Mouse (Mus musculus) lung, adult 2 months (tissue): ENCODE results near the gene Trp53rkb. TPM values are rescaled to one million over a fixed set of nuclear protein-coding genes. Genes with fewer than 3 reads are reported as not detected.

Source experiments
- DNase-seq: peaks from one replicate; pipeline ENCODE4 v3.0.0; 2022
- H3K4me1 ChIP-seq: fragments of 200-500 bp; 2 replicates; pipeline ENCODE4 v1.6.1; 2011; ENCODE audit warnings: low read length; ENCODE audit not compliant: control insufficient read depth, insufficient read depth
- H3K4me3 ChIP-seq: fragments of 200-500 bp; replicated peaks from 2 replicates; pipeline ENCODE3; 2011; ENCODE audit warnings: low read depth, mild to moderate bottlenecking, control low read depth, low read length; ENCODE audit errors: extremely low read depth
- CTCF ChIP-seq: fragments of 200-500 bp; IDR thresholded peaks from 2 replicates; pipeline ENCODE4 v1.5.1; 2011; ENCODE audit warnings: mild to moderate bottlenecking, low read length, control low read depth; ENCODE audit not compliant: insufficient read depth
- POLR2A ChIP-seq: fragments of 200-500 bp; IDR thresholded peaks from 2 replicates; pipeline ENCODE4 v1.6.1; 2011; ENCODE audit warnings: low read depth, mild to moderate bottlenecking, control low read depth, low read length, borderline replicate concordance; ENCODE audit errors: extremely low read depth
- WGBS: fragments of 180-500 bp; shearing (Covaris S2); methylation state at CpG from one replicate; pipeline ENCODE4 v1.1.7; 2018; 5-methylcytosine and 5-hydroxymethylcytosine counted together
- polyA plus RNA-seq: library from polyadenylated mRNA; depleted of rRNA; stranded (reverse); fragments of >200 nt; gene quantifications from 2 replicates; pipeline ENCODE4 v1.2.3, GENCODE M21; 2012; rRNA removed

The Trp53rkb gene
- polyA plus RNA-seq, 1 experiment = 3.5 TPM

GRCm38 (mm10) chr2:166826491-166827224 is 34.3 kb downstream of the Trp53rkb start:
- Histone ChIP-seq H3K4me3 (no peak overlapping the region), H3K4me1 (peaks cover 5% of the 10 kb centered on the region; the same call in 1 of the 2 replicates)
- WGBS = 75% methylated on average over 8 of the region's 8 CpGs
- no peak for DNase-seq
- TF ChIP-seq CTCF (no peak), POLR2A (no peak)

- no peak overlapping the region for H3K4me3 ChIP-seq
- DNase-seq = no peak
- TF ChIP-seq POLR2A = no peak
- no peak for TF ChIP-seq CTCF
- WGBS = 82% methylated on average over 12 of the region's 12 CpGs
- no peaks in the 10 kb centered on the region for H3K4me1 ChIP-seq
Measured at GRCm38 (mm10) chr2:166828306-166828705, 36.0 kb downstream of the Trp53rkb start.

DNA sequence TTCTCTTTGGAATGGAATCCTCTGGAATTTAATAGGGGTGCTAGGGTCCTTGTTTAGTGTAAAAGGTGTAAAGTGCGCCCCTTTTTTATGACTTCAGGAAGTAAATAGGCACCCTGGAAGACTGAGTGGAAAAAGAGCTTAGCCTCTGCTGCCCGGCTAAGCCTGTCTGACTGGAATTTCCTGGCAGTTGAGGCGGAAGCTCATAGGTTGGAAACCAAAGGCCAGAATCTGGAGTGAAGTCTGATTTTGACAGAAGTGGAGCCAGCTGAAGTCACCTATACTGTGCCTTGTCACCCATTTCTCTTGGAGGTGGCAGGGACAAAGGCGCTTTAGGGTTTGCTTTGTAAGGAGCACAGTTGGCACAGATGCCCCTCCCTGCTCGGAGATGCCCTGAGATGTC is 38.0 kb downstream of the Trp53rkb start:
- H3K4me1 ChIP-seq = no peaks in the 10 kb centered on the region
- DNase-seq = no peak
- H3K4me3 ChIP-seq = no peak overlapping the region
- WGBS = 70% methylated on average over 5 of the region's 5 CpGs
- TF ChIP-seq CTCF = no peak
- no peak for TF ChIP-seq POLR2A

GRCm38 (mm10) chr2:166834091-166834490 is 41.8 kb downstream of the Trp53rkb start:
- no peaks in the 10 kb centered on the region for H3K4me1 ChIP-seq
- TF ChIP-seq CTCF (no peak), POLR2A (no peak)
- 91% methylated on average over 2 of the region's 2 CpGs for WGBS
- no peak overlapping the region for H3K4me3 ChIP-seq
- no peak for DNase-seq

- 95% methylated on average over 4 of the region's 4 CpGs for WGBS
- TF ChIP-seq POLR2A (no peak), CTCF (no peak)
- Histone ChIP-seq H3K4me3 (no peak overlapping the region), H3K4me1 (no peaks in the 10 kb centered on the region)
- no peak for DNase-seq
Measured at GRCm38 (mm10) chr2:166834796-166835195, 42.5 kb downstream of the Trp53rkb start.

DNA sequence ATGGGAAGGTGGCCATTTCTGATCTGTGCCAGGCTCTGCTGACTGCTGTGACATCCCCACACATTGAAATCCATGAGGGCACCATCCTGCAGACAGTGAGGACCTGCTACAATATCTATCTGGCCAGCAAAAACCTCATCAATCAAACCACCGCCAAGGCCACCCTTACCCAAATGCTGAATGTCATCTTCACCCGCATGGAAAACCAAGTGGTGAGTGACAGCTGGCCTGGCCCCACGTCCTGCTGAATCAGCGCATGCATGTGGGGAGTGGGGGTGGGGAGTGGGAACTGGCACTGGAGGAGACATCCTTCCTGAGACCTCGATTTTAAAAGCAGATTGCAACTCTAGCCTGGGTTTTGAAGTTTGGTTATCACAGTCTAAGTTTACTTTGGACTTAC is 43.2 kb downstream of the Trp53rkb start:
- TF ChIP-seq POLR2A = no peak
- TF ChIP-seq CTCF = no peak
- DNase-seq = no peak
- Histone ChIP-seq H3K4me3 (no peak overlapping the region), H3K4me1 (no peaks in the 10 kb centered on the region)
- 57% methylated on average over 5 of the region's 5 CpGs for WGBS

DNA sequence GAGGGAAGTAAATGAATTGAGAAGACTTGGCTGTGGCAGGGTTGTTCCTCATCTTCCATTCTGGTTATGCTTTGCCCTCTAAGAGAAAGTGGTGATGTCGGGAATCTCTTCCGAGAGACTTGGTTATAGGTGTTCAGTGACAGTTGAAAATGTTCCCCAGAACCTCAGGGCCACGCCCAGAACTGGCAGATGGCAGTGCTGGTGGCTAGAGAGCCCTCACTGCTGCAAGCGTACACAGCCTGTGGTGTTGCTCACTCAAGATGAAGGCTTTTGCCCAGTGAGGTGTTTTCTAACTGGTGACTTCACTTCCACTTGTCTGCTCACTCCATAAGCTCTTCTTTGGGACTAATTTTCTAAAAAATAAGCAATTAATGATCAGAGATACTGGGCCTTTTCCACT is 49.5 kb downstream of the Trp53rkb start:
- TF ChIP-seq POLR2A (no peak), CTCF (no peak)
- Histone ChIP-seq H3K4me3 (no peak overlapping the region), H3K4me1 (no peaks in the 10 kb centered on the region)
- no peak for DNase-seq
- 90% methylated on average over 4 of the region's 4 CpGs for WGBS

Other genes with a start within 250 kb of the Trp53rkb start
- gene Prex1, start 78.7 kb upstream of the Trp53rkb start, polyA plus RNA-seq = 61.1 and 64.0 TPM in 2 replicates
- 16.5 and 20.1 TPM in 2 replicates for gene Arfgef2, start 13.1 kb downstream of the Trp53rkb start, polyA plus RNA-seq
- 7.5 and 12.2 TPM in 2 replicates for gene Cse1l, start 113.5 kb downstream of the Trp53rkb start, polyA plus RNA-seq
- 22.8 and 28.3 TPM in 2 replicates for gene Stau1, start 203.8 kb downstream of the Trp53rkb start, polyA plus RNA-seq
- 17.3 and 18.6 TPM in 2 replicates for gene Ddx27, start 222.7 kb downstream of the Trp53rkb start, polyA plus RNA-seq